Mouse (Mus musculus): ENCODE data around the gene Aasdh. TPM values are rescaled to one million over a fixed set of nuclear protein-coding genes. Genes with fewer than 3 reads are reported as not detected.

Gene Aasdh
- total and polyA plus RNA-seq, 3 experiments = 20.7 to 26.5 TPM; not detected in 1

GRCm38 (mm10) chr5:76954271-76954900, 49.1 kb upstream of the Aasdh start (continued):
- TF ChIP-seq POLR2A (IDR thresholded peaks at IDR 0.05; ENCODE audit: control insufficient read depth in 1 of 2, insufficient read depth in 1 of 2, low read depth in 1 of 2, low read length in 2 of 2, poor library complexity in 1 of 2) = 0 out of 4 replicates have a peak, but pooled peaks of 1 of the 2 experiments have one; percentile 26
- TF ChIP-seq MYB (IDR thresholded peaks at IDR 0.05; ENCODE audit: low read depth, low read length) = no peak

GRCm38 (mm10) chr5:76953794-76954193, 48.5 kb upstream of the Aasdh start:
- H3K4me3 ChIP-seq (ENCODE audit: control insufficient read depth in 1 of 2, insufficient read depth in 1 of 2, low read depth in 2 of 2, low read length in 2 of 2) = no peak overlapping the region
- H3K27ac ChIP-seq (ENCODE audit: control insufficient read depth, low read depth, low read length) = peak overlapping the region; percentile 26
- peaks cover 53% of the 10 kb centered on the region for H3K79me2 ChIP-seq (ENCODE audit: control insufficient read depth, insufficient read depth, low read length, poor library complexity)
- peaks cover 13 to 20% of the 10 kb centered on the region in 2 experiments for H3K4me1 ChIP-seq (ENCODE audit: control insufficient read depth in 1 of 2, insufficient read depth in 2 of 2, low read length in 2 of 2)
- H3K9ac ChIP-seq (ENCODE audit: control insufficient read depth, low read depth, low read length, poor library complexity, severe bottlenecking) = peak overlapping the region; percentile 32; the same call in 1 of the 2 replicates
- no peak for DNase-seq (ENCODE audit: low read depth, low spot score)
- no peaks in the 10 kb centered on the region for H3K9me3 ChIP-seq (replicated peaks; ENCODE audit: insufficient read depth, low read length)
- no peaks in the 10 kb centered on the region for H3K27me3 ChIP-seq (ENCODE audit: control insufficient read depth in 1 of 2, insufficient read depth in 2 of 2, low read length in 2 of 2)
- TF ChIP-seq POLR2AphosphoS5 (IDR thresholded peaks at IDR 0.05; ENCODE audit: borderline replicate concordance, low read depth, low read length) (no peak), JUND (IDR thresholded peaks at IDR 0.05; ENCODE audit: low read depth, low read length) (no peak), POLR2AphosphoS2 (IDR thresholded peaks at IDR 0.05; ENCODE audit: low read length) (no peak), RCOR1 (IDR thresholded peaks at IDR 0.05; ENCODE audit: low read depth, low read length) (no peak), SIN3A (IDR thresholded peaks at IDR 0.05; ENCODE audit: low read length) (no peak), ELF1 (IDR thresholded peaks at IDR 0.05; ENCODE audit: low read depth, low read length) (no peak), POLR2A (IDR thresholded peaks at IDR 0.05; ENCODE audit: control insufficient read depth in 1 of 2, insufficient read depth in 1 of 2, low read depth in 1 of 2, low read length in 2 of 2, poor library complexity in 1 of 2) (no peak), MAZ (IDR thresholded peaks at IDR 0.05; ENCODE audit: low read depth, low read length) (no peak), USF2 (IDR thresholded peaks at IDR 0.05; ENCODE audit: borderline replicate concordance in 1 of 2, insufficient read depth in 1 of 2, low read depth in 1 of 2, low read length in 2 of 2) (no peak), MYC (IDR thresholded peaks at IDR 0.05; ENCODE audit: low read depth, low read length) (no peak), EP300 (IDR thresholded peaks at IDR 0.05; ENCODE audit: low read depth in 1 of 2, low read length in 2 of 2) (no peak), RAD21 (IDR thresholded peaks at IDR 0.05; ENCODE audit: low read depth, low read length) (no peak), ZC3H11A (IDR thresholded peaks at IDR 0.05; ENCODE audit: low read depth, low read length) (no peak), TAL1 (IDR thresholded peaks at IDR 0.05; ENCODE audit: low read length) (no peak), MXI1 (IDR thresholded peaks at IDR 0.05; ENCODE audit: low read depth, low read length) (no peak), USF1 (IDR thresholded peaks at IDR 0.05; ENCODE audit: low read depth, low read length) (no peak), CTCF (IDR thresholded peaks at IDR 0.05 in 2 of 3, conservative IDR thresholded peaks at IDR 0.05 in 1 of 3; ENCODE audit: control insufficient read depth in 1 of 3, insufficient read depth in 1 of 3, low read depth in 2 of 3, low read length in 3 of 3, poor library complexity in 1 of 3, severe bottlenecking in 1 of 3) (no peak)
- H3K36me3 ChIP-seq (ENCODE audit: control insufficient read depth in 1 of 2, insufficient read depth in 2 of 2, low read length in 2 of 2) = peaks cover 13 to 42% of the 10 kb centered on the region in 2 experiments

Data from MEL (cell line).